Mouse (Mus musculus): Measurements from ENCODE around the gene Slc7a14.

Slc7a14 gene

GRCm38 (mm10) chr3:31212205-31213038, 97.8 kb downstream of the Slc7a14 start:
- intact Hi-C loops (cut with DNase I): no loop called here

GRCm38 (mm10) chr3:31209001-31209400, 101.2 kb downstream of the Slc7a14 start:
- intact Hi-C loops (cut with DNase I): no loop called here

GRCm38 (mm10) chr3:31208458-31208994, 101.7 kb downstream of the Slc7a14 start:
- intact Hi-C loops (cut with DNase I): no loop called here

GRCm38 (mm10) chr3:31208046-31208445, 102.1 kb downstream of the Slc7a14 start:
- intact Hi-C loops (cut with DNase I): no loop called here

- intact Hi-C loops (cut with DNase I): no loop called here
Observed at GRCm38 (mm10) chr3:31205167-31205566, 105.0 kb downstream of the Slc7a14 start.

- intact Hi-C loops (cut with DNase I): no loop called here
Observed at GRCm38 (mm10) chr3:31203947-31204346, 106.2 kb downstream of the Slc7a14 start.

- intact Hi-C loops (cut with DNase I): no loop called here
Observed at GRCm38 (mm10) chr3:31199162-31199877, 110.9 kb downstream of the Slc7a14 start.

GRCm38 (mm10) chr3:31191402-31191801, 118.8 kb downstream of the Slc7a14 start:
- intact Hi-C loops (cut with DNase I): no loop called here

GRCm38 (mm10) chr3:31190342-31190741, 119.8 kb downstream of the Slc7a14 start:
- intact Hi-C loops (cut with DNase I): no loop called here

GRCm38 (mm10) chr3:31166365-31166871, 143.8 kb downstream of the Slc7a14 start:
- intact Hi-C loops (cut with DNase I): no loop called here

- intact Hi-C loops (cut with DNase I): no loop called here
Observed at GRCm38 (mm10) chr3:31165803-31166202, 144.4 kb downstream of the Slc7a14 start.

GRCm38 (mm10) chr3:31162860-31163259, 147.3 kb downstream of the Slc7a14 start:
- intact Hi-C loops (cut with DNase I): no loop called here

GRCm38 (mm10) chr3:31161336-31161735, 148.8 kb downstream of the Slc7a14 start:
- intact Hi-C loops (cut with DNase I): no loop called here

GRCm38 (mm10) chr3:31160046-31160445, 150.1 kb downstream of the Slc7a14 start:
- intact Hi-C loops (cut with DNase I): no loop called here

- intact Hi-C loops (cut with DNase I): no loop called here
Observed at GRCm38 (mm10) chr3:31157776-31158175, 152.4 kb downstream of the Slc7a14 start.

- intact Hi-C loops (cut with DNase I): no loop called here
Observed at GRCm38 (mm10) chr3:31156126-31156525, 154.1 kb downstream of the Slc7a14 start.
